Mouse (Mus musculus): ENCODE measurements around the gene Slc39a13. TPM values are rescaled to one million over a fixed set of nuclear protein-coding genes. Genes with fewer than 3 reads are reported as not detected.
"Not testable (repeated sequence)": the region's sequence is repeated elsewhere in the genome, so short reads cannot be mapped to it uniquely, and the experiment has no call there.

Slc39a13 gene
- polyA plus RNA-seq, 1 experiment from 2014 or later = 15.3 TPM

DNA sequence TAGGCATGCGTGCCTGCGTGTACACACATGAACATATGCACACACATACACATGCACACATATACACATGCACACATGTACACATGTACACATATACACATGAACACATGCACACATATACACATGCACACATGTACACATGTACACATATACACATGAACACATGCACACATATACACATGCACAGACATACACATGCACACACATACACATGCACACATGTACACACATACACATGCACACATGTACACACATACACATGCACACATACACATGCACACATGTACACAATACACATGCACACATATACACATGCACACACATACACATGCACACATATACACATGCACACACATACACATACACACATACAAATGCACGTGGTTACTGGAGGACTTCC lies 41.6 kb upstream of the Slc39a13 start:
- H3K27ac ChIP-seq; H3K27me3 ChIP-seq (replicated peaks); H3K4me3 ChIP-seq; ATAC-seq; H3K4me2 ChIP-seq; H3K9me3 ChIP-seq (replicated peaks); H3K36me3 ChIP-seq; H3K9ac ChIP-seq: not testable (repeated sequence)
- peaks cover 72% of the 10 kb centered on the region for H3K4me1 ChIP-seq
- 84% methylated on average over 3 of the region's 3 CpGs for WGBS (ENCODE audit: insufficient replicate concordance)

DNA sequence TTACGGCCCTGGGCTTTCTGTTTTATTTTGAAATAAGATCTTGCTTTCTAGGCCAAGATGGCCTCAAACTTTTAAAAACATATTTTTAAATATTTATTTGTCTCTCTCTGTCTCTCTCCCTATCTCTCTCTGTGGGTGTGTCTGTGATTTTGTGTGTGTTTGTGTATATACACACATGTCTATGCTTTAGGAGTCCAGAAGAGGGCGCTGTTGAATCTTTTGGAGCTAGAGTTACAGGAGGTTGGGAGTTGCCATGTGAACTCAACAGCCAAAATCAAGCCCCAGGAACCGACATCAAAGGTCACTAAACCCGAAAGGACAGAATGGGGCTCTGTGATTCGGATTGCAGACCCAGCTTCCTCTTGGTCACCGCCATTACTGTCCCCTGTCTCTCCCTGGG lies 40.2 kb upstream of the Slc39a13 start:
- Histone ChIP-seq H3K9me3 (replicated peaks) (no peaks in the 10 kb centered on the region), H3K36me3 (peaks cover 2% of the 10 kb centered on the region; the same call in 1 of the 2 replicates), H3K4me3 (no peak overlapping the region), H3K4me1 (peaks cover 81% of the 10 kb centered on the region), H3K9ac (no peak overlapping the region), H3K27me3 (replicated peaks) (no peaks in the 10 kb centered on the region), H3K27ac (no peak overlapping the region), H3K4me2 (no peak overlapping the region)
- no peak for ATAC-seq
- 75% methylated on average over 6 of the region's 6 CpGs for WGBS (ENCODE audit: insufficient replicate concordance)

DNA sequence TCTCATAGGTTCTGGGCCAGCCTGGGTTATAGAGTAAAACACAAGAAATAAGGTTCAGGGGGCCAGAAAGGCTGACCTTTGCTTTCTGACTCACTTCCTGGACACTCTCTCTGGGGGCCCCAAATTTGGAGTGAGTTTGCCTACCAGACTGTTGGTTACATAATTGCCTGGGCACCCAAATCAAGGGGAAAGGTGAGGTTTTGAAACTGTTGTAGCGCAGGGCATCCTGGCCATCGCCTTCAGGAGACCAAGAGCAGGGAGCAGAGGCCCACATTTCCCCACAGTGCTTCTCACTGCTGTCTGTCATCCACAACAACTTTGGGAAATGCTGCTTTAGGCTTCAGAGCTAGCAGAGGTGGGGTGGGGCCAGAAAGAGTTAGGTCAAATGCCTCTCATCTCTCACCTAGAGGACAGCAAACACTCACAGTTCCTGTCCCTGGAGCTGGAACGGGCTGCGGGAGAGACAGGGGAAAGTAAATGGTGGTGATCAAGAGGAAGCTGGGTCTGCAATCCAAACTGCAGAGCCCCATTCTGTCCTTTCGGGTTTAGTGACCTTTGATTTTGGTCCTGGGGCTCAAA lies 39.7 kb upstream of the Slc39a13 start:
- ATAC-seq = no peak
- Histone ChIP-seq H3K4me3 (no peak overlapping the region), H3K36me3 (no peaks in the 10 kb centered on the region; the same call in 1 of the 2 replicates), H3K27me3 (replicated peaks) (no peaks in the 10 kb centered on the region), H3K4me2 (no peak overlapping the region), H3K9ac (no peak overlapping the region), H3K27ac (no peak overlapping the region), H3K9me3 (replicated peaks) (no peaks in the 10 kb centered on the region), H3K4me1 (peaks cover 81% of the 10 kb centered on the region)
- 80% methylated on average over 5 of the region's 5 CpGs for WGBS (ENCODE audit: insufficient replicate concordance)

DNA sequence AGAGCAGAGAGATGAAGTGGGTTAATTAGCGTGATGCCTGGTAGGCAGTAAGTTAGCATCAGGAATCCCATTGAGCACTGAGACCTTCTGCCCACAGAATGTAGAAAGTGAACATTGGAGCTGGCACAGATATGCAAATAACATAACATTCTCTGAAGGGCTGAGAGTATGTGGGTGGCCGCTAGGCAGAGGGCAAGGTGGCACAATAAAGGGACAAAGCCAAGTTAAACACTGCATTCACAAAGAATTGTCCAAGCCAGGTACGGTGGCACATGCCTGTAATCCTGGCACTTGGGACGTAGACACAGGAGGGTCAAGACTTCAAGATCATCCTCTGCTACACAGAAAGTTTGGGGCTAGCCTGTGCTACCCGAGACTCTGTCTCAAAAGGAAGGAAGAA lies 39.0 kb upstream of the Slc39a13 start:
- ATAC-seq = no peak
- 78% methylated on average over 5 of the region's 5 CpGs for WGBS (ENCODE audit: insufficient replicate concordance)
- peaks cover 79% of the 10 kb centered on the region for H3K4me1 ChIP-seq

DNA sequence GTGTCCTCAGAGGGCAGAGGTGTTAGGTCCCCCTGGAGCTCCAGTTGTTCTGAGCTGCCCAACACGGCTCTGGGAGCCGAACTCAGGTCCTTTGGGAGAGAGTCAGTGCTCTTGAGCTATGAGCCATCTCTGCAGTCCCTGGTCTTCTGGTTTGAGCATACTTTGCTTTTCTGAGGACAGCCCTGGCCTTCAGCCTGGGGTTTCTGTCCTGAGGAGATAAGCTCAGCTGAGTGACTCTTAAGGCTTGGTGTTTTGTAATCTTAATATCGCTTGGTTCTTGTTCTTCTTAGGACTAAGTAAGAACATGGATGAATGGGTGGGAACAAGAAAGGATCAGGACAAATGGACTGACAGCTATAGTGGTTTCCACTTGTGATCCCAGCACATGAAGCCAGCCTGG lies 37.9 kb upstream of the Slc39a13 start:
- no peaks in the 10 kb centered on the region for H3K27me3 ChIP-seq (replicated peaks)
- H3K4me2 ChIP-seq = peak overlapping the region; percentile 31; the same call in 1 of the 2 replicates
- peaks cover 75% of the 10 kb centered on the region for H3K4me1 ChIP-seq
- no peaks in the 10 kb centered on the region; the same call in 1 of the 2 replicates for H3K36me3 ChIP-seq
- H3K4me3 ChIP-seq = no peak overlapping the region
- 40% methylated on average over 3 of the region's 3 CpGs for WGBS (ENCODE audit: insufficient replicate concordance)
- 0 out of 2 replicates have a peak overlapping the region, but pooled peaks have one; percentile 12 for H3K9ac ChIP-seq
- peak overlapping the region; percentile 10 for H3K27ac ChIP-seq
- no peaks in the 10 kb centered on the region for H3K9me3 ChIP-seq (replicated peaks)
- peak; percentile 67; the same call in 1 of the 2 replicates for ATAC-seq

More for the DNA sequence above, 39.0 kb upstream of the Slc39a13 start:
- Histone ChIP-seq H3K36me3 (no peaks in the 10 kb centered on the region; the same call in 1 of the 2 replicates), H3K4me3 (no peak overlapping the region), H3K4me2 (no peak overlapping the region), H3K27ac (no peak overlapping the region), H3K9ac (no peak overlapping the region), H3K27me3 (replicated peaks) (no peaks in the 10 kb centered on the region), H3K9me3 (replicated peaks) (no peaks in the 10 kb centered on the region)

DNA sequence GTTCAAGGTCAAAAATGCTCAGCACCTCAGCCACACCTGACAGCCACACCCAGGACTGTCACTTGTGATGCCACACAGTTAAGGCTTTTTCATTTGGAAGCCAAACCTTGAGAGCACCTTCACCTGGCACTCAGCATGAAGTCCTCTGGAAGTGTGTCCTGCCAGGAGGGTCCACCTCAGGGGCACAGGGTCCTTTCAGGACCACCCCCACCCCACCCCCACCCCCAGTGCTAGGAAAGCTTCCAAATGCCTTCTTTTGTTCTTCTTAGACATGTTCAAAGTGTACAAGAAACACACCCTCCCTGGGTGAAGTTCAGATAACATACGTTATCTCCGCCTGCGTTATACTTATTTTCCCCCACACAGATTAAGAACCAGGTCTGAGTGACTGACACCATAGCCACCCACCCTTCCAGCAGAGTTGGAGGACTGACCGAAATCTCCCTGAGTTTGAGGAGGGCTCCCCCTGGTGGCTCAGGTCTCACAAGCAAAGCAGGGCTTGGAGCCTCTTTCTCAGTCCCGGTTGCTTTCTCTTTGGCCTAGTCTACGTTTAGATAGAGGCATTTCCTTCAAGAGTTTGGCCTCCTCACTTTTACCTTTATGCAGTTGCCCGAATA lies 31.0 kb upstream of the Slc39a13 start:
- Histone ChIP-seq H3K36me3 (no peaks in the 10 kb centered on the region), H3K4me3 (no peak overlapping the region), H3K9me3 (replicated peaks) (no peaks in the 10 kb centered on the region), H3K9ac (peak overlapping the region; percentile 40; the same call in 1 of the 2 replicates), H3K4me1 (peaks cover 69% of the 10 kb centered on the region), H3K4me2 (peak overlapping the region; percentile 33; the same call in 1 of the 2 replicates), H3K27ac (no peak overlapping the region), H3K27me3 (replicated peaks) (no peaks in the 10 kb centered on the region)
- ATAC-seq = peak; percentile 70
- 5% methylated on average over 7 of the region's 7 CpGs for WGBS (ENCODE audit: insufficient replicate concordance)

DNA sequence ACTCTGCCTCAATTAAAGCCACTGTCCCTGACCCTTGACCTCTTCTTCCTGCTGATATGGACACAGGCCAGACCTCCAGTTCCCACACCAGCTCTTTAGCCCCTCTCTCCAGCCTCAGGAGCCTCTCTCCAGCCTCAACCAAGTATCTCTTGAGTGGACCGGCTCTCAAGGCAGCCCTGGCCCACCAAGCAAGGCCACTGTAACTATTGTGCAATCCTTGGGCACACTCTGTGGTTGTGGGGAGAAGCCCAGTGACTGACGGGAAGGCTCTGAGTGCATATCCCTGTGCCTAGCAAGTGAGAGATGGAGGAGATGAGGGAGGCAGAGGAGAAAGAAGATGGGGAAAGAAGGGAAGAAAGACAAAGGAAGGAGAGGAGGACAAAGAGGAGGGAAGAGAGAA lies 27.9 kb upstream of the Slc39a13 start:
- Histone ChIP-seq H3K9ac (peak overlapping the region; percentile 55; the same call in 1 of the 2 replicates), H3K9me3 (replicated peaks) (no peaks in the 10 kb centered on the region), H3K27ac (peak overlapping the region; percentile 67; the same call in 1 of the 2 replicates), H3K27me3 (replicated peaks) (peaks cover 8% of the 10 kb centered on the region), H3K36me3 (no peaks in the 10 kb centered on the region), H3K4me2 (peak overlapping the region; percentile 56), H3K4me3 (peak overlapping the region; percentile 44), H3K4me1 (peaks cover 52% of the 10 kb centered on the region)
- WGBS (ENCODE audit: insufficient replicate concordance) = 41% methylated on average over 2 of the region's 2 CpGs
- ATAC-seq = no peak

DNA sequence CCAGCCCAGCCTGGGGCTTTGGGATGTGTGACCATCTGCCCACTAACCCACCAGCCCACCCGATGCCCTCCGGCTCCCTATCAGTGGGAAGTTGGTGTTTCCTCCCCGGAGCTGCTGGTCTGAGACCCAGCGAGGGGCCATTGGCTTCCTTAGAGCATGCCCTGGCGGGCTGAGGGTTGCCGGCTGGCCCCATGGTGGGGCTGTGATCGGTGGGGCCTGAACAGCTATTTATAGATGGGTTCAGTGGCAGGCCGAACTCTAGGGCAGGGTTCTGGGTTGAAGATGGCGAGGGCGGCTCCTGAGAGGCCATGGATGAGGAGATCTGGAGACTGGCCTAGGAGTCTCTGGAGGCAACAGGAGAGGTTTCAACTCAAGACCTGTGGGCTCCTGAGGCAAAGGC lies 26.8 kb upstream of the Slc39a13 start:
- Histone ChIP-seq H3K4me1 (peaks cover 50% of the 10 kb centered on the region), H3K27me3 (replicated peaks) (peaks cover 8% of the 10 kb centered on the region), H3K9ac (peak overlapping the region; percentile 55), H3K36me3 (no peaks in the 10 kb centered on the region), H3K9me3 (replicated peaks) (no peaks in the 10 kb centered on the region), H3K4me3 (peak overlapping the region; percentile 44), H3K27ac (peak overlapping the region; percentile 67), H3K4me2 (peak overlapping the region; percentile 56)
- WGBS (ENCODE audit: insufficient replicate concordance) = 26% methylated on average over 10 of the region's 10 CpGs
- no peak; the same call in none of the 2 replicates for ATAC-seq

DNA sequence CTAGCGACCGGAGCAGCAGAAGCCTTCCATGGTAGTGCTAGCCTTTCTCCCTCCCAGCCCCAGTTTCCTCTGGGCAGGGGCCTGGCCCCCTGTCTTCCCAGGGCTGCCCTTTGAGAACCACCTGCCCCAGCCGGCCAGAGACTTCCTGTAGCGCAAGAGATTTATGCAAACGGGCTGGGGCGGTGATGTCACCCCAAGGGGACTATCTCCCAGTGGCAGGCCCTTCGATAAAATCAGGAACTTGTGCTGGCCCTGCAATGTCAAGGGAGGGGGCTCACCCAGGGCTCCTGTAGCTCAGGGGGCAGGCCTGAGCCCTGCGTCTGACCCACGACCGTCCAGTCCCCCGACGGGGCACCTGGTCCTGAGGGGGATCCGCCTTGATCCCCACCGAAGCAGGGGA lies 26.3 kb upstream of the Slc39a13 start:
- Histone ChIP-seq H3K36me3 (no peaks in the 10 kb centered on the region), H3K27ac (peak overlapping the region; percentile 67; the same call in 1 of the 2 replicates), H3K4me2 (peak overlapping the region; percentile 56), H3K4me3 (peak overlapping the region; percentile 44), H3K4me1 (peaks cover 45% of the 10 kb centered on the region), H3K9me3 (replicated peaks) (no peaks in the 10 kb centered on the region), H3K27me3 (replicated peaks) (peaks cover 8% of the 10 kb centered on the region), H3K9ac (peak overlapping the region; percentile 55)
- WGBS (ENCODE audit: insufficient replicate concordance) = 14% methylated on average over 14 of the region's 14 CpGs
- peak; percentile 77 for ATAC-seq

DNA sequence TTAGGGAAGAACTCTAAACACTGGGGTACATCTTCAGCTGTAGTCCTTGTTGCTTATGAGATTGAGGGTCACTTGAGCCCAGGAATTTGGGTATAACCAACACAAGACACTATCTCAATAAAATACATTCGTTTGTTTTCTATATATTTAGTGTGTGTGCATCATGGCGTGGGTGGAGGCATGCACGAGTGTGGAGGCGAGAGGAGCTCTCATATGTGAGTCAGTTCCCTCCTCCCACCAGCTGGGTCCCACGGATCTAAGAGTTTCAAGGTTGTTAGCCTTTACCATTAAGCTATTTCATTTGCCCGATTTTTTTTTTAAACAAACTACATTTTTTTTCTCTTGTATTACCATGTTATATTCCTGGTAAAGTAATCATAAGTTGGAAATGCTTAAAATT lies 20.6 kb upstream of the Slc39a13 start:
- no peaks in the 10 kb centered on the region for H3K9me3 ChIP-seq (replicated peaks)

DNA sequence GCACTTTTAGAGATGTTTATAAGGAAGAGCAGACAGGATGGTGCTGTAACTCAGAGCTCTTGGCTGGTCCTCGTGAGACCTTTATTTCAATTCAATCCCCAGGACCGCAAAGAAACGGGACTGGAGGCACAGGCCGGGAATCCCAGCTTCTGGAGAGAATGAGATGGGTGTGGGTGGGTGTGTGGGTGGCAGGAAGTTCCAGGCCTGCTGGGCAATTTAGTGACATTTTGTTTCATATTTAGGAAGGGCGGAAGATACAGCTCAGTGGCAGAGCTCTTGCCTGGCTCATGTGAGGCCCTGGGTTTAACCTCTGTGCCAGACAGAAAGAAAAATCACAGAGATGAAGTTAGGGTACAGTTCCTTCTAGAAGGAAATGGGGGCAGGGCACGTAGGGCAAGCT lies 20.0 kb upstream of the Slc39a13 start:
- 67% methylated on average over 6 of the region's 6 CpGs for WGBS (ENCODE audit: insufficient replicate concordance)

More for the DNA sequence above, 20.6 kb upstream of the Slc39a13 start:
- ATAC-seq = no peak
- Histone ChIP-seq H3K9ac (no peak overlapping the region), H3K4me1 (peaks cover 25% of the 10 kb centered on the region), H3K27ac (no peak overlapping the region), H3K4me3 (no peak overlapping the region), H3K36me3 (no peaks in the 10 kb centered on the region), H3K27me3 (replicated peaks) (peaks cover 8% of the 10 kb centered on the region), H3K4me2 (no peak overlapping the region)
- WGBS (ENCODE audit: insufficient replicate concordance) = 70% methylated on average over 6 of the region's 6 CpGs

DNA sequence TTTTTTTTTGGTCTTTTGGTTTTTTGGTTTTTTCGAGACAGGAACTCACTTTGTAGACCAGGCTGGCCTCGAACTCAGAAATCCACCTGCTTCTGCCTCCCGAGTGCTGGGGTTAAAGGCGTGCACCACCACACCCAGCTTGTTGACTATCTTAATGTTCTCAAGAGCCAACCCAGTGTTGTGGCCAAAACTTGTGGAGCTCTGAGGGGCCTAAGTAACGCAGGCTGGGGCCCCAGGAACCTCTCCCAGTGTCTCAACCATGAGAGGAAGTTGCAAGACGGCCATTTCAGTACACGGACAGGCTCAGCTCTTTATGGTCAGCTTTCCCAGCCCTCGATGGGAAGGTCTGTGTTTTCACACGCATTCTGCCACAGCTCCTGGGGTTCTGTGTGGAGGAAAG lies 18.8 kb upstream of the Slc39a13 start:
- Histone ChIP-seq H3K9ac (no peak overlapping the region), H3K27ac (peak overlapping the region; percentile 27; the same call in 1 of the 2 replicates), H3K36me3 (no peaks in the 10 kb centered on the region), H3K4me1 (peaks cover 36% of the 10 kb centered on the region), H3K4me3 (no peak overlapping the region), H3K9me3 (replicated peaks) (no peaks in the 10 kb centered on the region), H3K4me2 (no peak overlapping the region), H3K27me3 (replicated peaks) (no peaks in the 10 kb centered on the region)
- peak; percentile 48; the same call in 1 of the 2 replicates for ATAC-seq
- WGBS (ENCODE audit: insufficient replicate concordance) = 37% methylated on average over 9 of the region's 9 CpGs

More for the DNA sequence above, 20.0 kb upstream of the Slc39a13 start:
- Histone ChIP-seq H3K4me2 (no peak overlapping the region), H3K4me1 (peaks cover 24% of the 10 kb centered on the region), H3K4me3 (no peak overlapping the region), H3K9ac (no peak overlapping the region), H3K27me3 (replicated peaks) (peaks cover 7% of the 10 kb centered on the region), H3K36me3 (no peaks in the 10 kb centered on the region), H3K9me3 (replicated peaks) (no peaks in the 10 kb centered on the region), H3K27ac (no peak overlapping the region)
- no peak for ATAC-seq
